Comparison of ENCODE assay signal across 25 mouse cellular contexts in genomic region chr14:118730631-118731030, GRCm38 (mm10). TPM values are rescaled to one million over a fixed set of nuclear protein-coding genes. Genes with fewer than 3 reads are reported as not detected.
DNase-seq lines count a peak whose midpoint lies in the region; ATAC-seq and TF ChIP-seq lines count a peak whose summit lies in the region.
"Had no signal": no experiment of that assay in that cellular context is flagged by ENCODE, and none has a peak within 500 bp of the region (broad histone marks: within the 10 kb centered on the region; RNA-seq: fewer than 3 reads in every experiment).

No protein-coding gene starts in this region.

- no peak for TF ChIP-seq RAD21 in MEL (IDR thresholded peaks at IDR 0.05; ENCODE audit: low read depth, low read length)

- H3K4me2 ChIP-seq in liver, embryonic 13.5 days: no peak overlapping the region
- H3K4me2 ChIP-seq in liver, postnatal 0 days (ENCODE audit: low read depth, low read length): no peak overlapping the region
- no peak overlapping the region for H3K4me2 ChIP-seq in forebrain, postnatal 0 days (ENCODE audit: low read depth)
- H3K4me2 ChIP-seq: embryonic facial prominence, embryonic 13.5 days; embryonic facial prominence, embryonic 15.5 days; forebrain, embryonic 13.5 days; forebrain, embryonic 15.5 days had no signal

- H3K27me3 ChIP-seq in liver, embryonic 13.5 days: no peaks in the 10 kb centered on the region
- no peaks in the 10 kb centered on the region for H3K27me3 ChIP-seq in liver, postnatal 0 days (ENCODE audit: insufficient read depth, low read length)
- no peaks in the 10 kb centered on the region for H3K27me3 ChIP-seq in MEL (ENCODE audit: control insufficient read depth in 1 of 2, insufficient read depth in 2 of 2, low read length in 2 of 2)
- no peaks in the 10 kb centered on the region for H3K27me3 ChIP-seq in forebrain, postnatal 0 days (ENCODE audit: insufficient read depth, low read length)
- H3K27me3 ChIP-seq: CH12.LX; embryonic facial prominence, embryonic 13.5 days; embryonic facial prominence, embryonic 15.5 days; forebrain, embryonic 13.5 days; forebrain, embryonic 15.5 days had no signal

- no peak overlapping the region for H3K4me3 ChIP-seq in liver, embryonic 13.5 days (replicated peaks)
- H3K4me3 ChIP-seq in liver, postnatal 0 days (ENCODE audit: low read depth, low read length): no peak overlapping the region
- H3K4me3 ChIP-seq in MEL (ENCODE audit: control insufficient read depth in 1 of 2, insufficient read depth in 1 of 2, low read depth in 2 of 2, low read length in 2 of 2): no peak overlapping the region
- H3K4me3 ChIP-seq in forebrain, postnatal 0 days (ENCODE audit: low read depth, low read length): no peak overlapping the region
- H3K4me3 ChIP-seq: embryonic facial prominence, embryonic 13.5 days; embryonic facial prominence, embryonic 15.5 days; forebrain, embryonic 13.5 days; forebrain, embryonic 15.5 days had no signal

- H3K4me1 ChIP-seq in liver, embryonic 13.5 days (replicated peaks): no peaks in the 10 kb centered on the region; the same call in 1 of the 2 replicates
- H3K4me1 ChIP-seq in liver, postnatal 0 days (ENCODE audit: insufficient read depth): no peaks in the 10 kb centered on the region
- H3K4me1 ChIP-seq in MEL (ENCODE audit: control insufficient read depth in 1 of 2, insufficient read depth in 2 of 2, low read length in 2 of 2): peaks cover 0 to 6% of the 10 kb centered on the region in 2 experiments; a peak in 1 of 4 replicates
- no peaks in the 10 kb centered on the region for H3K4me1 ChIP-seq in forebrain, postnatal 0 days (ENCODE audit: insufficient read depth)
- H3K4me1 ChIP-seq: embryonic facial prominence, embryonic 13.5 days; embryonic facial prominence, embryonic 15.5 days had no signal

- TF ChIP-seq POLR2A in MEL (IDR thresholded peaks at IDR 0.05; ENCODE audit: control insufficient read depth in 1 of 2, insufficient read depth in 1 of 2, low read depth in 1 of 2, low read length in 2 of 2, poor library complexity in 1 of 2): no peak

- TF ChIP-seq CTCF in liver, postnatal 0 days (IDR thresholded peaks at IDR 0.05; ENCODE audit: low read depth): no peak
- no peak for TF ChIP-seq CTCF in MEL (IDR thresholded peaks at IDR 0.05 in 2 of 3, conservative IDR thresholded peaks at IDR 0.05 in 1 of 3; ENCODE audit: control insufficient read depth in 1 of 3, insufficient read depth in 1 of 3, low read depth in 2 of 3, low read length in 3 of 3, poor library complexity in 1 of 3, severe bottlenecking in 1 of 3)
- no peak for TF ChIP-seq CTCF in forebrain, postnatal 0 days (IDR thresholded peaks at IDR 0.05; ENCODE audit: low read depth)

- DNase-seq in liver, embryonic 13.5 days: no peak
- DNase-seq in liver, postnatal 0 days: no peak
- DNase-seq in 416B (ENCODE audit: low read depth) (peak; percentile 65), MEL (ENCODE audit: low read depth, low spot score) (peak; percentile 15)
- DNase-seq in forebrain, postnatal 0 days: no peak
- DNase-seq in cerebellum, adult 11 months: no peak
- no peak for DNase-seq in kidney, adult 18-20 months
- DNase-seq: adrenal gland, adult 2 months; adrenal gland, postnatal 10 days; adrenal gland, postnatal 25 days; B cell, adult 2 months; cerebellum, adult 11-12 months; cerebellum, adult 2 months; cerebellum, adult 9-10 months; cerebellum, postnatal 10 days; cerebellum, postnatal 25 days; embryo, embryonic 11 days had no signal

- no peaks in the 10 kb centered on the region for H3K36me3 ChIP-seq in liver, embryonic 13.5 days
- H3K36me3 ChIP-seq in liver, postnatal 0 days (replicated peaks; ENCODE audit: insufficient read depth, low read length): no peaks in the 10 kb centered on the region
- peaks cover 0 to 5% of the 10 kb centered on the region in 2 experiments; a peak in 2 of 4 replicates for H3K36me3 ChIP-seq in MEL (ENCODE audit: control insufficient read depth in 1 of 2, insufficient read depth in 2 of 2, low read length in 2 of 2)
- H3K36me3 ChIP-seq in forebrain, postnatal 0 days (ENCODE audit: insufficient read depth): no peaks in the 10 kb centered on the region
- H3K36me3 ChIP-seq: embryonic facial prominence, embryonic 13.5 days; embryonic facial prominence, embryonic 15.5 days; forebrain, embryonic 15.5 days; G1E had no signal

- H3K9me3 ChIP-seq in liver, embryonic 13.5 days (replicated peaks): no peaks in the 10 kb centered on the region
- H3K9me3 ChIP-seq in liver, postnatal 0 days (ENCODE audit: low read length): no peaks in the 10 kb centered on the region
- no peaks in the 10 kb centered on the region for H3K9me3 ChIP-seq in MEL (replicated peaks; ENCODE audit: insufficient read depth, low read length)
- no peaks in the 10 kb centered on the region for H3K9me3 ChIP-seq in forebrain, postnatal 0 days (ENCODE audit: low read length)
- H3K9me3 ChIP-seq: embryonic facial prominence, embryonic 13.5 days; embryonic facial prominence, embryonic 15.5 days; forebrain, embryonic 13.5 days; forebrain, embryonic 15.5 days; G1E had no signal

- TF ChIP-seq EP300 in liver, postnatal 0 days (IDR thresholded peaks at IDR 0.05; ENCODE audit: low read depth): no peak
- no peak for TF ChIP-seq EP300 in MEL (IDR thresholded peaks at IDR 0.05; ENCODE audit: low read depth in 1 of 2, low read length in 2 of 2)

- no peak overlapping the region for H3K27ac ChIP-seq in liver, embryonic 13.5 days
- H3K27ac ChIP-seq in liver, postnatal 0 days (ENCODE audit: low read depth): no peak overlapping the region
- no peak overlapping the region for H3K27ac ChIP-seq in MEL (ENCODE audit: control insufficient read depth, low read depth, low read length)
- no peak overlapping the region for H3K27ac ChIP-seq in forebrain, postnatal 0 days (ENCODE audit: low read depth, low read length)
- H3K27ac ChIP-seq: embryonic facial prominence, embryonic 13.5 days; embryonic facial prominence, embryonic 15.5 days; forebrain, embryonic 13.5 days; forebrain, embryonic 15.5 days had no signal

- 0 out of 2 replicates have a peak, but pooled peaks have one; percentile 20 for ATAC-seq in liver, embryonic 13.5 days (ENCODE audit: low read depth)
- no peak for ATAC-seq in liver, postnatal 0 days
- peak; percentile 59 for ATAC-seq in megakaryocyte progenitor cell, adult 5-6 weeks (replicated peaks; ENCODE audit: poor library complexity)
- ATAC-seq in forebrain, postnatal 0 days: no peak
- ATAC-seq: CD4-positive, CD25-positive, alpha-beta regulatory T cell, adult 4 months; forebrain, embryonic 13.5 days; forebrain, embryonic 15.5 days had no signal

- WGBS in liver, embryonic 13.5 days (ENCODE audit: insufficient replicate concordance): 31% methylated on average over 5 of the region's 5 CpGs
- WGBS in liver, postnatal 0 days (ENCODE audit: insufficient replicate concordance): 57% methylated on average over 5 of the region's 5 CpGs
- 87% methylated on average over 5 of the region's 5 CpGs for WGBS in forebrain, postnatal 0 days

- H3K9ac ChIP-seq in liver, embryonic 13.5 days: no peak overlapping the region
- no peak overlapping the region for H3K9ac ChIP-seq in liver, postnatal 0 days (replicated peaks)
- H3K9ac ChIP-seq in MEL (ENCODE audit: control insufficient read depth, low read depth, low read length, poor library complexity, severe bottlenecking): no peak overlapping the region
- H3K9ac ChIP-seq in forebrain, postnatal 0 days: no peak overlapping the region
- H3K9ac ChIP-seq: embryonic facial prominence, embryonic 13.5 days; embryonic facial prominence, embryonic 15.5 days; forebrain, embryonic 13.5 days; forebrain, embryonic 15.5 days had no signal

- H3K79me2 ChIP-seq in MEL (ENCODE audit: control insufficient read depth, insufficient read depth, low read length, poor library complexity): no peaks in the 10 kb centered on the region

TF ChIP-seq in MEL, 35 proteins besides CTCF, POLR2A, EP300 and RAD21:
- TF ChIP-seq ETS1 (IDR thresholded peaks at IDR 0.05; ENCODE audit: low read depth, low read length) (no peak), MEF2A (IDR thresholded peaks at IDR 0.05; ENCODE audit: extremely low read depth, insufficient replicate concordance, low read depth, low read length, poor library complexity, severe bottlenecking) (no peak), TCF12 (IDR thresholded peaks at IDR 0.05; ENCODE audit: low read depth, low read length) (no peak), JUND (IDR thresholded peaks at IDR 0.05; ENCODE audit: low read depth, low read length) (no peak), CHD2 (IDR thresholded peaks at IDR 0.05; ENCODE audit: low read length) (no peak), MXI1 (IDR thresholded peaks at IDR 0.05; ENCODE audit: low read depth, low read length) (no peak), USF2 (IDR thresholded peaks at IDR 0.05; ENCODE audit: borderline replicate concordance in 1 of 2, insufficient read depth in 1 of 2, low read depth in 1 of 2, low read length in 2 of 2) (no peak), CHD1 (IDR thresholded peaks at IDR 0.05; ENCODE audit: low read depth, low read length) (no peak)

RNA-seq across cellular contexts. Expression of gene Abcc4, which starts 24.6 kb away (rescaled TPM):
- polyA plus RNA-seq in liver, embryonic 13.5 days (2015; fragmentation: Nextera tagmentation; extraction: Ambion mirVana): 1.7 and 2.4 TPM in 2 replicates
- polyA plus RNA-seq in liver, postnatal 0 days (2015; fragmentation: Nextera tagmentation; extraction: Ambion mirVana): 1.1 and 1.2 TPM in 2 replicates
- total RNA-seq in MEL (2012; rRNA removed): 6.7 and 7.1 TPM in 2 replicates
- 1 to 10 TPM in 1 of 2 experiments, not detected in 1; 8.4 TPM for polyA plus RNA-seq in MEL (2012; ENCODE audit: insufficient read depth in 1 of 2, insufficient read length in 2 of 2, low read depth in 1 of 2, low replicate concordance in 2 of 2, missing spikeins in 1 of 2)
- 38.3 and 41.5 TPM in 2 replicates for total RNA-seq in megakaryocyte progenitor cell, adult 5-6 weeks (2015)
- 33.7 and 37.0 TPM in 2 replicates for total RNA-seq in megakaryocyte progenitor cell, adult 5-6 weeks (2017)
- total RNA-seq in forebrain, postnatal 0 days (2014; rRNA removed): 1.7 and 4.1 TPM in 2 replicates
- 1.2 and 2.0 TPM in 2 replicates for polyA plus RNA-seq in forebrain, postnatal 0 days (2015; fragmentation: Nextera tagmentation; extraction: Ambion mirVana)

RNA-seq across cellular contexts. Expression of gene Cldn10, which starts 57.1 kb away (rescaled TPM):
- polyA plus RNA-seq in liver, embryonic 13.5 days (2015; fragmentation: Nextera tagmentation; extraction: Ambion mirVana): 0.20 and 0.51 TPM in 2 replicates
- polyA plus RNA-seq in liver, postnatal 0 days (2015; fragmentation: Nextera tagmentation; extraction: Ambion mirVana): 0.32 and 0.61 TPM in 2 replicates
- total RNA-seq in MEL (2012; rRNA removed): not detected in 2 replicates
- polyA plus RNA-seq in MEL (2012; ENCODE audit: insufficient read depth in 1 of 2, insufficient read length in 2 of 2, low read depth in 1 of 2, low replicate concordance in 2 of 2, missing spikeins in 1 of 2): under 1 TPM in 1 of 2 experiments, not detected in 1; 0.17 TPM
- 0.10 TPM in 1 of 2 replicates, not detected in the other for total RNA-seq in megakaryocyte progenitor cell, adult 5-6 weeks (2015)
- 0.14 TPM in 1 of 2 replicates, not detected in the other for total RNA-seq in megakaryocyte progenitor cell, adult 5-6 weeks (2017)
- 2.4 and 3.1 TPM in 2 replicates for total RNA-seq in forebrain, postnatal 0 days (2014; rRNA removed)
- polyA plus RNA-seq in forebrain, postnatal 0 days (2015; fragmentation: Nextera tagmentation; extraction: Ambion mirVana): 7.2 and 11.3 TPM in 2 replicates
- total RNA-seq: CH12.LX had no signal
- polyA plus RNA-seq: G1E had no signal

Comparison
In these comparisons a context has a peak if more than half of its experiments do, and no peak if none do; other contexts are left out.
1. ATAC-seq: peak in liver, embryonic 13.5 days (single experiment) and megakaryocyte progenitor cell, adult 5-6 weeks (single experiment); none in liver, postnatal 0 days (single experiment) and forebrain, postnatal 0 days (single experiment).
2. DNase-seq: peak in 416B (single experiment) and MEL (single experiment); none in liver, embryonic 13.5 days (single experiment), liver, postnatal 0 days (single experiment), forebrain, postnatal 0 days (single experiment), cerebellum, adult 11 months (single experiment) and kidney, adult 18-20 months (single experiment).